Mouse (Mus musculus) CD4-positive, CD25-positive, alpha-beta regulatory T cell, adult 4 months (primary cell): Measurements from ENCODE around the gene Dner. TPM values are rescaled to one million over a fixed set of nuclear protein-coding genes. Genes with fewer than 3 reads are reported as not detected.

Experiments
- ATAC-seq: one replicate; pipeline ENCODE4 v1.8.0; 2017
- polyA plus RNA-seq, 2 experiments: library from polyadenylated mRNA; unstranded; fragments of 100-300 nt; shearing (Covaris generic); gene quantifications; one replicate each; pipeline ENCODE4 v1.2.1; 2017

Dner gene
- not detected for polyA plus RNA-seq

- no peak for ATAC-seq
Measured at GRCm38 (mm10) chr1:84695517-84696411, at the start of gene Dner. Dner (minus strand) TSS chr1:84696221.

GRCm38 (mm10) chr1:84742156-84742555 is 46.1 kb upstream of the Dner start:
- peak; percentile 87 for ATAC-seq

GRCm38 (mm10) chr1:84740080-84740479 is 44.1 kb upstream of the Dner start:
- no peak for ATAC-seq

GRCm38 (mm10) chr1:84737097-84737496 is 41.1 kb upstream of the Dner start:
- ATAC-seq, result no peak

- peak; percentile 72 for ATAC-seq
Measured at GRCm38 (mm10) chr1:84733799-84734198, 37.8 kb upstream of the Dner start.

GRCm38 (mm10) chr1:84731763-84732162 is 35.7 kb upstream of the Dner start:
- ATAC-seq, result no peak

- ATAC-seq, result no peak
Measured at GRCm38 (mm10) chr1:84722841-84723240, 26.8 kb upstream of the Dner start.

GRCm38 (mm10) chr1:84722371-84722770 is 26.4 kb upstream of the Dner start:
- no peak for ATAC-seq

- no peak for ATAC-seq
Measured at GRCm38 (mm10) chr1:84721942-84722341, 25.9 kb upstream of the Dner start.

GRCm38 (mm10) chr1:84709810-84710785 is 14.1 kb upstream of the Dner start:
- peak; percentile 39 for ATAC-seq

GRCm38 (mm10) chr1:84709406-84709805 is 13.4 kb upstream of the Dner start:
- no peak for ATAC-seq

- no peak for ATAC-seq
Measured at GRCm38 (mm10) chr1:84700254-84700653, 4.2 kb upstream of the Dner start.

GRCm38 (mm10) chr1:84697136-84697535 is 1.1 kb upstream of the Dner start:
- ATAC-seq, result no peak

- no peak for ATAC-seq
Measured at GRCm38 (mm10) chr1:84694688-84695474, 1.1 kb downstream of the Dner start.

- no peak for ATAC-seq
Measured at GRCm38 (mm10) chr1:84677910-84678309, 18.1 kb downstream of the Dner start.

GRCm38 (mm10) chr1:84668100-84668846 is 27.7 kb downstream of the Dner start:
- no peak for ATAC-seq

GRCm38 (mm10) chr1:84667660-84668059 is 28.4 kb downstream of the Dner start:
- no peak for ATAC-seq

- no peak for ATAC-seq
Measured at GRCm38 (mm10) chr1:84664377-84665118, 31.5 kb downstream of the Dner start.

- no peak for ATAC-seq
Measured at GRCm38 (mm10) chr1:84646781-84647180, 49.2 kb downstream of the Dner start.

- no peak for ATAC-seq
Measured at GRCm38 (mm10) chr1:84640463-84640862, 55.6 kb downstream of the Dner start.

GRCm38 (mm10) chr1:84636890-84637289 is 59.1 kb downstream of the Dner start:
- ATAC-seq, result no peak
